Mouse (Mus musculus): ENCODE data around the gene Panx1.

DNA sequence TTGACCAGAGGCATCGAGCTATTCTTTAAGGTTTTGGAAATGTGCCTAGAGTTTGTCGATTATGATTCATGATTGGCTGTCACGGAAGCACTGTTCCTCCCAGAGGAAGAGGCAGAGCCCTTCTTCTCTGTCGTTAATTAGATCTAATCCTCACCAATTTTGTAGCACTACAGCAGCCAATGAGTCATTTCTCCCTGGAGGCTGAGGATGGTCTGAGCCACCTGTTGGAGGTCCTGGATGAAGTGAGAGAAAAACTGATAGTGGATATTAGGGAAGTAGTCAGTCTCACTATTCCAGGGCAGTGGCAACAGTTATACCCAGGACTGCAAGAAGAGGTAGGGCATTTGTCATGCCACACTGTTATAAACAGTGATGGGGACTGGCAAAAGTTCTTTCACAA lies 75.1 kb downstream of the Panx1 start:
- TF ChIP-seq CTCF (IDR thresholded peaks at IDR 0.05) (no peak), EP300 (IDR thresholded peaks at IDR 0.05) (no peak)
